Mouse (Mus musculus) adrenal gland, postnatal 4 days (tissue): ENCODE measurements around the gene Mgl2. TPM values are rescaled to one million over a fixed set of nuclear protein-coding genes. Genes with fewer than 3 reads are reported as not detected.
A peak's percentile ranks its signal among the peaks of the same experiment; 100 is the strongest.
"Not testable (repeated sequence)": the region's sequence is repeated elsewhere in the genome, so short reads cannot be mapped to it uniquely, and the experiment has no call there.

Experiments used
- DNase-seq, 2 experiments: peaks; one replicate each; pipeline ENCODE4 v3.0.0; 2021 to 2022; ENCODE audit warnings: low spot score in 2 of 2, mixed read lengths in 2 of 2
- long read RNA-seq, 2 experiments: library from polyadenylated mRNA; stranded (forward); transcript quantifications; one replicate each; pipeline ENCODE4 v2.0.0; 2021
- total RNA-seq, 2 experiments: library from RNA; stranded (reverse); gene quantifications; 2 replicates each; pipeline ENCODE4 v1.2.3; 2021

The Mgl2 gene
- 1 to 10 TPM in 1 of 2 experiments, under 1 TPM in 1; 0.90 to 1.7 TPM for total RNA-seq
- long read RNA-seq, experiment 1, partial matches to known transcripts: 0 of 1 reads
- long read RNA-seq, experiment 1, other reads (novel, unspliced or antisense): 1 of 1 reads
- long read RNA-seq, experiment 2: 0 reads

GRCm38 (mm10) chr11:70129926-70130379, at the start of gene Mgl2:
Gene Mgl2, plus strand, starts transcription at chr11:70130329.
- no peak for DNase-seq

- DNase-seq: no peak
Measured at GRCm38 (mm10) chr11:70080803-70081590, 49.1 kb upstream of the Mgl2 start.

- DNase-seq: no peak
Measured at GRCm38 (mm10) chr11:70084563-70084962, 45.6 kb upstream of the Mgl2 start.

GRCm38 (mm10) chr11:70091986-70092783, 37.9 kb upstream of the Mgl2 start, which contains the start of gene Asgr2:
Gene Asgr2, plus strand, starts transcription at chr11:70092644.
- DNase-seq: peak in 1 of 2 experiments; percentile 48

- DNase-seq: no peak
Measured at GRCm38 (mm10) chr11:70097396-70097795, 32.7 kb upstream of the Mgl2 start.

GRCm38 (mm10) chr11:70099102-70099501, 31.0 kb upstream of the Mgl2 start:
- DNase-seq: no peak

- DNase-seq: no peak
Measured at GRCm38 (mm10) chr11:70099809-70100208, 30.3 kb upstream of the Mgl2 start.

- DNase-seq: no peak
Measured at GRCm38 (mm10) chr11:70103701-70104315, 26.3 kb upstream of the Mgl2 start.

- DNase-seq: no peak
Measured at GRCm38 (mm10) chr11:70107085-70107484, 23.0 kb upstream of the Mgl2 start.

GRCm38 (mm10) chr11:70110146-70110545, 20.0 kb upstream of the Mgl2 start:
- DNase-seq: no peak

- DNase-seq: no peak
Measured at GRCm38 (mm10) chr11:70114562-70114961, 15.6 kb upstream of the Mgl2 start.

GRCm38 (mm10) chr11:70115901-70116300, 14.2 kb upstream of the Mgl2 start:
- DNase-seq: no peak

GRCm38 (mm10) chr11:70135001-70135400, 4.9 kb downstream of the Mgl2 start:
- not testable (repeated sequence) for DNase-seq

- DNase-seq: not testable (repeated sequence)
Measured at GRCm38 (mm10) chr11:70135925-70136324, 5.8 kb downstream of the Mgl2 start.

- no peak for DNase-seq
Measured at GRCm38 (mm10) chr11:70139171-70139570, 9.0 kb downstream of the Mgl2 start.

GRCm38 (mm10) chr11:70151072-70151471, 20.9 kb downstream of the Mgl2 start:
- no peak for DNase-seq

GRCm38 (mm10) chr11:70155897-70156296, 25.8 kb downstream of the Mgl2 start, which contains the start of gene Clec10a:
Gene Clec10a, plus strand, starts transcription at chr11:70156197.
- DNase-seq: not testable (repeated sequence)

- DNase-seq: no peak
Measured at GRCm38 (mm10) chr11:70162336-70162735, 32.2 kb downstream of the Mgl2 start.

- no peak for DNase-seq
Measured at GRCm38 (mm10) chr11:70165972-70166921, 36.1 kb downstream of the Mgl2 start.

- DNase-seq: no peak
Measured at GRCm38 (mm10) chr11:70168136-70168535, 38.0 kb downstream of the Mgl2 start.
